Mouse (Mus musculus) monocyte, adult 5-6 weeks (primary cell): ENCODE measurements around the gene Stam. TPM values are rescaled to one million over a fixed set of nuclear protein-coding genes. Genes with fewer than 3 reads are reported as not detected.

Experiments
- ATAC-seq: fragments of 153-309, 156-312 bp; replicated peaks from 2 replicates; pipeline ENCODE4 v1.8.0; 2017; ENCODE audit warnings: mild to moderate bottlenecking; ENCODE audit not compliant: low TSS enrichment, insufficient number of reproducible peaks, severe bottlenecking, poor library complexity, low FRiP score
- total RNA-seq: library from RNA; stranded (forward); fragments of 200-1000, 200-491, 200-594 nt; gene quantifications from 3 replicates; pipeline ENCODE4 v1.2.3, GENCODE M21; 2017

Gene Stam
- total RNA-seq: 21.5 to 33.8 TPM (median 26.1 TPM) in 3 replicates

- ATAC-seq: peak; percentile 77
Measured at GRCm38 (mm10) chr2:14073362-14074220, at the start of gene Stam. Gene Stam, plus strand, starts transcription at chr2:14074098.

GRCm38 (mm10) chr2:14041249-14041648 is 32.6 kb upstream of the Stam start:
- no peak for ATAC-seq

GRCm38 (mm10) chr2:14043011-14043410 is 30.9 kb upstream of the Stam start:
- no peak for ATAC-seq

GRCm38 (mm10) chr2:14043577-14044170 is 30.2 kb upstream of the Stam start:
- no peak for ATAC-seq

- ATAC-seq: peak; percentile 76; the same call in 1 of the 2 replicates
Measured at GRCm38 (mm10) chr2:14048381-14048780, 25.5 kb upstream of the Stam start.

GRCm38 (mm10) chr2:14048808-14049207 is 25.1 kb upstream of the Stam start:
- ATAC-seq: no peak

- no peak for ATAC-seq
Measured at GRCm38 (mm10) chr2:14053618-14054017, 20.3 kb upstream of the Stam start.

- ATAC-seq: no peak
Measured at GRCm38 (mm10) chr2:14054163-14054562, 19.7 kb upstream of the Stam start.

- no peak for ATAC-seq
Measured at GRCm38 (mm10) chr2:14054716-14055115, 19.2 kb upstream of the Stam start.

GRCm38 (mm10) chr2:14055168-14055565 is 18.7 kb upstream of the Stam start:
- no peak for ATAC-seq

GRCm38 (mm10) chr2:14055566-14056331 is 18.1 kb upstream of the Stam start, which contains the start of gene Hacd1:
Gene Hacd1, minus strand, starts transcription at chr2:14056135.
- peak; percentile 17; the same call in 1 of the 2 replicates for ATAC-seq

GRCm38 (mm10) chr2:14065704-14066650 is 7.9 kb upstream of the Stam start:
- no peak for ATAC-seq

- ATAC-seq: no peak
Measured at GRCm38 (mm10) chr2:14069027-14069426, 4.9 kb upstream of the Stam start.

- no peak for ATAC-seq
Measured at GRCm38 (mm10) chr2:14070466-14070865, 3.4 kb upstream of the Stam start.

- ATAC-seq: no peak
Measured at GRCm38 (mm10) chr2:14073008-14073361, 913 bp upstream of the Stam start.

GRCm38 (mm10) chr2:14074221-14074901 is 463 bp downstream of the Stam start:
- ATAC-seq: no peak

GRCm38 (mm10) chr2:14078527-14078926 is 4.6 kb downstream of the Stam start:
- ATAC-seq: 0 out of 2 replicates have a peak, but pooled peaks have one; percentile 10

GRCm38 (mm10) chr2:14100533-14100932 is 26.6 kb downstream of the Stam start:
- no peak for ATAC-seq
